8 mouse cellular contexts compared by ENCODE assay signal in genomic region chr11:105181689-105182460, GRCm38 (mm10). TPM values are rescaled to one million over a fixed set of nuclear protein-coding genes. Genes with fewer than 3 reads are reported as not detected.
DNase-seq lines count a peak whose midpoint lies in the region; ATAC-seq and TF ChIP-seq lines count a peak whose summit lies in the region.

No protein-coding gene starts in this region.

- peak overlapping the region; percentile 76 to 98 for H3K4me3 ChIP-seq in ES-E14 (ENCODE audit: insufficient read depth in 1 of 2, low read depth in 1 of 2, low read length in 2 of 2, poor library complexity in 1 of 2, severe bottlenecking in 1 of 2)
- peak overlapping the region; percentile 93 for H3K4me3 ChIP-seq in hindbrain, embryonic 11.5 days (ENCODE audit: low read depth, low read length)

- H3K9ac ChIP-seq in ES-E14 (ENCODE audit: insufficient read depth, low read depth, low read length, poor library complexity, severe bottlenecking) = peak overlapping the region; percentile 98
- H3K9ac ChIP-seq in hindbrain, embryonic 11.5 days (ENCODE audit: low read depth, low read length) = peak overlapping the region; percentile 98

- H3K36me3 ChIP-seq in ES-E14 (ENCODE audit: control insufficient read depth, insufficient read depth, low read length, poor library complexity, severe bottlenecking) = peaks cover 2% of the 10 kb centered on the region
- peaks cover 7% of the 10 kb centered on the region for H3K36me3 ChIP-seq in hindbrain, embryonic 11.5 days (ENCODE audit: control insufficient read depth, insufficient read depth, low read length)

- WGBS in hindbrain, embryonic 11.5 days = 2% methylated on average over 59 of the region's 89 CpGs

- no peaks in the 10 kb centered on the region for H3K27me3 ChIP-seq in hindbrain, embryonic 11.5 days (ENCODE audit: control insufficient read depth, insufficient read depth, low read length)

- peaks cover 0 to 2% of the 10 kb centered on the region in 2 experiments; a peak in 2 of 4 replicates for H3K4me1 ChIP-seq in ES-E14 (ENCODE audit: control insufficient read depth in 2 of 2, insufficient read depth in 2 of 2, low read length in 2 of 2, poor library complexity in 1 of 2)
- no peaks in the 10 kb centered on the region for H3K4me1 ChIP-seq in hindbrain, embryonic 11.5 days (replicated peaks; ENCODE audit: control insufficient read depth, insufficient read depth, low read length)

- peak; percentile 31; the same call in 1 of the 2 replicates for ATAC-seq in frontal cortex, adult (ENCODE audit: low TSS enrichment)
- ATAC-seq in hindbrain, embryonic 11.5 days (ENCODE audit: low FRiP score) = peak; percentile 81

- in situ Hi-C loops in ES-E14 (cut with MboI; ENCODE audit: low sequenced_read_pairs in 2 of 2, unreplicated experiment in 2 of 2) = no loop called here

- peak overlapping the region; percentile 87 for H3K27ac ChIP-seq in ES-E14 (ENCODE audit: insufficient read depth, low read depth, low read length, poor library complexity, severe bottlenecking)
- H3K27ac ChIP-seq in hindbrain, embryonic 11.5 days (ENCODE audit: low read depth, low read length) = peak overlapping the region; percentile 94

- H3K9me3 ChIP-seq in ES-E14 (ENCODE audit: control insufficient read depth, insufficient read depth, low read depth, low read length) = no peaks in the 10 kb centered on the region
- H3K9me3 ChIP-seq in hindbrain, embryonic 11.5 days (ENCODE audit: control insufficient read depth, low read length) = no peaks in the 10 kb centered on the region

- peak overlapping the region; percentile 72 for H3K4me2 ChIP-seq in hindbrain, embryonic 11.5 days (replicated peaks; ENCODE audit: low read depth, low read length)

- no peak for DNase-seq in ES-E14 (ENCODE audit: low read depth, low spot score)
- DNase-seq in cerebellum, adult 18-20 months = peak; percentile 27 to 66
- DNase-seq in hindbrain, embryonic 11.5 days (ENCODE audit: low spot score) = peak; percentile 72
- peak; percentile 47 to 60 for DNase-seq in layer of hippocampus, postnatal 36 days
- peak; percentile 66 to 73 for DNase-seq in lung, postnatal 4 days
- peak; percentile 41 for DNase-seq in right cerebral cortex, adult 18-20 months
- peak; percentile 64 for DNase-seq in urinary bladder, adult 2 months (ENCODE audit: low spot score)

TF ChIP-seq in ES-E14, 5 proteins besides CTCF, POLR2A, EP300 and RAD21:
- no peak for TF ChIP-seq HCFC1 (IDR thresholded peaks at IDR 0.05; ENCODE audit: borderline replicate concordance, insufficient read depth, low read length)
- TF ChIP-seq MAFK (IDR thresholded peaks at IDR 0.05; ENCODE audit: insufficient read depth, low read depth, low read length) = no peak
- TF ChIP-seq ZNF384 (IDR thresholded peaks at IDR 0.05; ENCODE audit: low read depth, low read length) = no peak
- no peak for TF ChIP-seq CHD2 (IDR thresholded peaks at IDR 0.05; ENCODE audit: low read depth, low read length)
- TF ChIP-seq ZC3H11A (IDR thresholded peaks at IDR 0.05; ENCODE audit: borderline replicate concordance, low read depth, low read length) = no peak

RNA-seq across cellular contexts. Expression of gene Tlk2, which starts 3.3 kb away (rescaled TPM):
- 75.5 and 96.2 TPM in 2 replicates for total RNA-seq in ES-E14 (2012; rRNA removed)
- 29.2 and 30.5 TPM in 2 replicates for polyA plus RNA-seq in hindbrain, embryonic 11.5 days (2014; fragmentation: Nextera tagmentation; extraction: Ambion mirVana)
- total RNA-seq in layer of hippocampus, postnatal 36 days (2021) = 10 to 100 TPM; 47.8 to 53.8 TPM
- polyA plus RNA-seq in urinary bladder, adult 2 months (2012; rRNA removed) = 37.9 and 39.6 TPM in 2 replicates

RNA-seq across cellular contexts. Expression of gene Gm10842, which starts 35.2 kb away (rescaled TPM):
- not detected in 2 replicates for total RNA-seq in ES-E14 (2012; rRNA removed)
- polyA plus RNA-seq in hindbrain, embryonic 11.5 days (2014; fragmentation: Nextera tagmentation; extraction: Ambion mirVana) = not detected in 2 replicates
- not detected for total RNA-seq in layer of hippocampus, postnatal 36 days (2021)
- polyA plus RNA-seq in urinary bladder, adult 2 months (2012; rRNA removed) = not detected in 2 replicates

RNA-seq across cellular contexts. Expression of gene Mettl2, which starts 55.6 kb away (rescaled TPM):
- 44.2 and 57.6 TPM in 2 replicates for total RNA-seq in ES-E14 (2012; rRNA removed)
- 45.5 and 45.9 TPM in 2 replicates for polyA plus RNA-seq in hindbrain, embryonic 11.5 days (2014; fragmentation: Nextera tagmentation; extraction: Ambion mirVana)
- total RNA-seq in layer of hippocampus, postnatal 36 days (2021) = 10 to 100 TPM; 17.4 to 18.3 TPM
- polyA plus RNA-seq in urinary bladder, adult 2 months (2012; rRNA removed) = 22.1 and 30.5 TPM in 2 replicates
